Mouse (Mus musculus) lung, adult 18-20 months (tissue): ENCODE measurements around the gene Ttf1.
A peak's percentile ranks its signal among the peaks of the same experiment; 100 is the strongest.
"Not testable (repeated sequence)": the region's sequence is repeated elsewhere in the genome, so short reads cannot be mapped to it uniquely, and the experiment has no call there.

Experiments
- DNase-seq, 2 experiments: peaks; one replicate each; pipeline ENCODE4 v3.0.0; 2022; ENCODE audit warnings: mixed read lengths in 2 of 2

Gene Ttf1

DNA sequence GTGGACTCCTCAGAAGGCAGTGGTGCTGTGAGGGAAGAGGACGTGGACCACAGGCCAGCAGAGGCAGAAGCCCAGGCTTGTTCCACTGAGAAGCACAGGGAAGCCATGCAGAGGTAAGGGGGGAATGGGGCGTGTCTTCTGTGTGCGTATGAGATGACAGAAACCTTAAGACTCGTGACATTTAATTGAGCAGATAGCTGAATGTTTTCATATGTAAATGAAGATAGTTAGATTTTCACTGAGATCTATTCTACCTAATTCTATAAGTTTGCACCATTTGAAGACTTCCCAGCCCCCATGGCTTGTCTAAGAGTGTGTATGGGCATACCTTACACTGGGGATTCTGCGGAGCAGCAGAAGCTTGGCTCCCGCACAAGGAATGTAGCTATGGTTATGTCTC, 5.7 kb downstream of the Ttf1 start:
- no peak for DNase-seq

DNA sequence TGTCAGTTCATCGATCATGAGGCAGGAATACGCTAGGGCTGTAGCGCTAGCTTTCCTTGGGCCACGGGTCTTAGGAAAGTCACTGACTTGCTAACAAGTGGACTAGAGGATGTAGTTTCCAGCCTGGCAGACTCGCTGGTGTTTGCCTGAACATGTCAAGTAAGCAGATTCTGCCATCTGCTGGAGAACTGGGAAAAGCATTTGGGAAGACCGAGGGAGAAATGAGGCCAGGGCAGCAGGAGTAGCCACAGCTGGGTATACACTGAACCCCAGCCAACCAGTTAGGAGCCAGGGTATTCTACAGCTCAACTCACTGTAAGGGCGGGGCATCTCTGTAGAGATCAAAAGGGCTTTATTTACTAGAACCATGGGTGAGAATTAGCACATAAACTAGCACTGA, 6.3 kb downstream of the Ttf1 start:
- DNase-seq: no peak

DNA sequence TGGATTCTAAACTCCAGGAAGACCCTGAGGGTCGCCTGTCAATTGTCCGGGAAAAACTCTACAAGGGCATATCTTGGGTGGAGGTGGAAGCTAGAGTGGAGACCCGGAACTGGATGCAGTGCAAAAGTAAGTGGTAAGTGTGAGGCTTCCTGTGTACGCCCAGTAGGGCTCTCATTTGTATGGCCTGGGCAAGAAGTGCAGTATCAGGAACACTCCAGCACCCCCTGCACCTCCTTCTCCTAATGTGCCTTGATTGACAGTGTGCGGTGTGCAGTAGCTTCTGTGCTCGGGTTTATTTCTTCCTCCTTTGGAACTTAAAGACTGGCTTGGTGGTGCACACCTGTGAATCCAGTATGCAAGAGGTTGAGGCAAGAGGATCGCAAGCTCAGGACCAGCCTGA, 14.6 kb downstream of the Ttf1 start:
- DNase-seq: no peak

DNA sequence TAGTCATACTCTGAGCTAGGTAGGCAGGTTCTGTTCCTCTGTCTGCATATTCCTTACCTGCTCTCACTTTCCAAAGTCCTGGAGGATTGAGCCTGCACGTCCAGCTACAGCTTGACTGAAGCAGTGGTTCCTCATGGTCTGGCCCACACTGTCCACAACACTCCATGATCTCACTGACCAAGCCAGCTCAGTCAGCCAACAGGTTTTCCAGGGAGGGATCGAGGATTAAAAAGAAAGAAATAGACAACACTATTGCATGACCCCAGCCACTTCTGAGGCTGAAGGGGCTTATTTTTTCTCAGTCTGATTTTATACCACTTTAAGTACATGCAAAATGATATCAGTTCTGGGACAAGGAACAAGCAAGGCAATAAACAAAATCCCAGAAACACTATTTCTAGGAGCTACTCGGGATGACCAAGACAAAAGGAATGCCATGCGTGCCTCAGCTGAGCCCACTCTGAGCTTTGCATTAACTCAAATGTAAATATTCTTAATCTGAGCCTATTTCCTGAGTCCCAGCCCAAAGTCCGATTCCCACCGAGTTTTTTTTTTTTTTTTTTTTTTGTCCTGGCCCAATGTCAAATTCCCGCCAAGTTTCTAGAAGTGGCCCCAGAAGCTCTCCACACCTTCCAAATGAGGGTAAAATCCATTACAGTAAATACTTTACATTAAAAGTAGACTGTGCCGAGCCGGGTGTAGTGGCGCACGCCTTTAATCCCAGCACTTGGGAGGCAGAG, 15.4 kb downstream of the Ttf1 start:
- DNase-seq: no peak

DNA sequence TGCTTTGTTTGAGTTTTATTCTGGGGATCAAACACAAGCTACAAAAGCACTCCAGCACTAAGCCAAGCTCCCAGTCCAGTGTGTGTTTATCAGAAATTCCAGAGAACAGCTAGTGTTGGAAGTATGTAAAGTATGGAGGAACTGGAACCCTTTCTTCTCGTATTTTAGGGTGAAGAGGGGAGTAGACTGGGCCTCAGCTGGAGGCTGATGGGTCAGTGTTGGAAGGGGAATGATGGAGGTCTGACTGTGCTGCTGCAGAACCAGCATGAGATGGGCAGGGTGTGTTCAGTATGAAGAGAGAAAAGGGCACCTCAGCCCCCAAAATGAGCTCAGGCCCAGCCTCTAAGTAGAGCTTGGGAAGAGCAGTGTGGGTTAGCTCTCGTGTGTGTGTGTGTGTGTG, 16.2 kb downstream of the Ttf1 start:
- DNase-seq: no peak

DNA sequence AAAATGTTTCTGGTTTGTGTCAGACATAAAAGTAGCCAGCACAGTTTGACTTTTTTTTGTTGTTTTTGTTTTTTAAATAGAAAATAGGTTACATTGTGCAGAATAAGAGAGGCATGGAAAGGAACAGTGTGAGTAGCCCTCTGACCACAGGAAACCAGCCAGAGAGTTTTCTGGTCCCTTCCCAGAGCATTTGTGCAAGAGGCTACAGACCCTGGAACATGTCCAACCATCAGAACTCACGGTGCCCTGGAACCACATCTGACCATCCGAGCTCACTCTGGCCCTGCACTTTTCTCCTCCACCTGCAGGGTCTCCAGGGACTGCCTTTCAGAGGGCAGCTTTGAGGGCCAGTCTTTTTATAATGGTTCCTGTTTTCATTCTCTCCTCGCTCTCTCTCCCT, 21.9 kb downstream of the Ttf1 start:
- peak; percentile 7 to 19 for DNase-seq

DNA sequence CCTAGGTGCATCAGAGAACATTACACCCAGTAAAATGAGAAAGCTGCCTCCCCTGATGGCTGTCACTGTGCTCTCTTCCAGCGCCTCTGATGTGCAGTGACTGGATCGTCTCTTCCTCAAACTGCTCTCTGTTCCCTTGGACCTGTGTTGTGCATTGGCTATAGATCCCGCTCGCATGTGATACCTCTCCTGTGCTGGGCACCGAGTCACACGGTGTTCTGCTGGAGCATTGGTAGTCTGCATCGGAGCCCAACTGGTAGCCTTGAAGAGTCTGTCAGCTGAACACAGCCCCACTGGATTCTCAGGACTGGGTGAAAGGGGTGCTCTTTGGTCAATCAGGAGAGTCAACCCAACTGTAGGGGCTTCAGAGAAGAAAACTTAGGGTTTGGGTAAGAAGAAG, 26.0 kb downstream of the Ttf1 start:
- no peak for DNase-seq

DNA sequence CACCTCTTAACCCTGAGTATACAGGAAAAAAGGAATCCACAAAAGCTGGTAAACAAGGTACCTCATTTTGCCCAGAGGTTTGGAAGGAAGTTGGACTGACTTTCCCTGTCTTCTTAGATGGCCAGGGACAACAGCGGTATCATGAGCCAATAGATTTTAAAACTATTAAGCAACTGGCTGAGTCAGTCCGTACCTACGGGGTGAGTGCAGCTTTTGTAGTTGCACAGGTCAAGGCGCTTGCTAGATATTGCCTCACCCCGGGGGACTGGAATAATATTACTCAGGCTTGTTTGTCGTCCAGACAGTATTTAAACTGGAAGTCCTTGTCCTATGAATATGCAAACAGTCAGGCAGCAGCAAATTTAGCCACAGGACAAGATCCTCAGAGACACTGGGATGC, 29.2 kb downstream of the Ttf1 start:
- not testable (repeated sequence) for DNase-seq

DNA sequence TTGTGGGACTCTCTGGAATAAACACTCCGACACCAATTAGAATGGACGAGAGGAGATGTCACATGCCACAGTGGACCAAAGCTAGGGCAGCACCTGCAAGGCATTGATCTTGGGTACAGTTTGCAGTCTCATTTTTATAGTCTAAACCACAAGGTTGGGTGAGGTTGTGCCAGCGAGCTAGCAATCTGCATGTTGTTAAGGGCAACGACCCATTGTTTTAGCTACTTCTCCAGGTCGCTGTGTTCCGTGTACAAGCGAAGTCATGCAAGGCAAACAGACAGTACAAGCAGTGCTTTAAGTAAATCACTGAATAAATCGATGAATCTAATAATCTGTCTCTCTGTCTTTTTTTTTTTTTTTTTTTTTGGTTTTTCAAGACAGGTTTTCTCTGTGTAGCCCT, 35.6 kb downstream of the Ttf1 start:
- peak in 1 of 2 experiments; percentile 13 for DNase-seq

DNA sequence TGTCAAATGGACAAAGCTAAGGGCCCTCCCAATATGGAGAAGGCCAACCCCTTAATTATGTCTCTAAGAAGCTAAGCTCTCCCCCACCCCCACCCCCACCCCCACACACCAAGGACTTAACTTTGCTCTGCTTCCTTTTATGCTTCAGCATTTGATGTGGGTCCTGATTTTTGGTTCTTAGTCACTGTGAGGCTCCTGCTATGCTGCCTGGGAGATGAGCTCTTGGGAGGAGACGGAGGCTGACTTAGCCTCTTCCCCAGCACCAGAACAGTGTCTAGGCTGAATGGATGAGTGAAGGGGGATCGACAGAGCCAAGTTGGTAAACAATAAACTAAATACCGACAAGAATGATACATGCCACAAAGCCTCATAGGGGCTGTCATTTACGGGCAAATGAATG, 36.7 kb downstream of the Ttf1 start:
- DNase-seq: no peak

DNA sequence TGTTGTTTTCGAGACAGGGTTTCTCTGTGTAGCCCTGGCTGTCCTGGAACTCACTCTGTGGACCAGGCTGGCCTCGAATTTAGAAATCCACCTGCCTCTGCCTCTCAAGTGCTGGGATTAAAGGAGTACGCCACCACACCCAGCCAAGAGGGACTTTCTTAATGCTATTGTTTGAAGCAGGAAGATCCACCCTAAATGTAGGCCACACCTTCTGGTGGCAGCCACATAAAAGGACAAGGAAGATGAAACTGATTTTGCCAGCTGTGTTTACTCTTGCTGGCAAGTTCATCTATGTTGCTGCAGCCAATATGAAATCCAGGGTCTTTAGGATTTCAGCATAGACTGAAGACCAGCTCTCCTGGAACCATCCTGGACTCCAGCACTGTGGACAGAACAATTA, 37.4 kb downstream of the Ttf1 start:
- no peak for DNase-seq

DNA sequence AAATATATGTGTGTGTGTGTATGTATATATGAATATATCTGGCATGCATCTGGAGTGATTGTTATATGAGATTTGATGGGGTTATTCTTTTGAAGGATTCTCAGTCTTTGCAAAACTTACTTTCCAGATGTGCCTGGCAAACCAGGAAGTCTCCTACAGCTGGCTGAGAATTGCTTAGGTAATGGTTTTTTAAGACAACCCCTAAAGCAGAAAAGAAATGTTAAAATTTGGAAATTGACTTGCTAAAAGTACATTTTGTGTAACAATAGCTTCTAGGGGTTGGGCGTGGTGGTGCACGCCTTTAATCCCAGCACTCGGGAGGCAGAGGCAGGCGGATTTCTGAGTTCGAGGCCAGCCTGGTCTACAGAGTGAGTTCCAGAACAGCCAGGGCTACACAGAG, 37.9 kb downstream of the Ttf1 start:
- DNase-seq: not testable (repeated sequence)

DNA sequence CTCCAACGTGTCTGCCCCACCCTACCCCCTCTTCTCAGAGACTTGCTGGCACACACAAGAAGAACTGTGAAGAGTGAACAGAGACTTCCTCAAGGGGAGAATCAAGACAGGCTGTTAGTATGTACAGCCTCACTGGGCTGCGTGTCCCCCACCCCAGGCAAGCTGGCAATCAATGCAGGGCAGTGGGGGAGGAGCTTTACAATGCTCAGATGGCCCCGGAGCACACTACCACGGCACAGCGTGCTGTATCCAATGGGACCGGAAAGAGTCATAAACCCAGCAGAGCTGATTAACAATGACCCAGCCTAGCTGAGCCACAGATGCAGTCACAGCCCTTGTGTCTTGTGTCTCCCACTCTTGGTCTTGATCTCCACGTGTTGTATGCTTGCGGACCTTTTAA, 38.7 kb downstream of the Ttf1 start:
- no peak for DNase-seq

DNA sequence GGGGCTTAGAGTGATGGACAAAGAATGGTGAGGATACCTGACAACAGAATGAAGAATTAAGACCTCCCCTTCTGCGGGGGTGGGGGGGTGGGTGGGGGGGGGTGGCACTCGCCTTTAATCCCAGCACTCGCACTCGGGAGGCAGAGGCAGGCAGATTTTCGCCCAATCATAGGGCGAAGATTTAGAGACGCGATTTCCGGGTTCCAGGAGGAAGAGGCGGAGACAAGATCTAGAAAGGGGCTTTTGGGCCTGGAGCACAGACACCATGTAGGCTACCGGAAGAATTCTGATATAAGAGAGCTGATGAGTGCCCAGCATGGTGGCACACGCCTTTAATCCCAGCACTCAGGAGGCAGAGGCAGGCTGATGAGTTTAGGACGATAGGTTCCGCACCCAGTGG, 39.6 kb downstream of the Ttf1 start:
- no peak for DNase-seq

DNA sequence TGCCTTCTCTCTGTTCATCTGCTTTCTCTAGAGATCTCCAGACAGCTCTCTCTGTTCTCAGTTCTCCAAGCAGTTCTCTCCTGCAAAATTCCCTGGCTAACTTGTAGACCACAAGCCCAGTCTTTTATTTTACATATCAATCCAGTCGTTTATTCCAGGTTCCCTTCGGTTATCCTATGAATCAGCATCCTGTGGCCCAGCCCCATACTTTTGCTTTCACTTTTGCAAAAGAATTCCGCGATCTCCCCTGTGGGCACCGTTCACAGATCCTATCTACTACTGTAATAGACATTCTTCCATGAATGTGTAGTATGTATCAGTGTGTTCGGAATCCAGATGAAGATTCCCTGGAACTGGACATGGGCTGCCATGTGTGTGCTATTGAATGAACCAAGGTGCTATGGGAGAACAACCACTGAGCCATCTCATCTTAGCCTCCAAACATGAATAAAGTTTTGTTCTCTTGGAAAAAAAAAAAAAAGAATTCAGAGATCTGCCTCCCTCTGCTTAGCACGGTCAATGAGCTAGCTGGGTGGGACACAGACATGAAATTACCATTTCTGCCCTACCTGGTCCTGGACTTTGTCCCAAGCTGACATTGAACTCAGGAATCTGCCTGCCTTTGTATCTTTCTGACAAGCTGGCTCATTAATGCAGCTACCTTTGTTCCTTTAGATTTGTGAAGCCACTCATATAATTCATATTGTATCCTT, 40.9 kb downstream of the Ttf1 start:
- DNase-seq: peak; percentile 9 to 15

DNA sequence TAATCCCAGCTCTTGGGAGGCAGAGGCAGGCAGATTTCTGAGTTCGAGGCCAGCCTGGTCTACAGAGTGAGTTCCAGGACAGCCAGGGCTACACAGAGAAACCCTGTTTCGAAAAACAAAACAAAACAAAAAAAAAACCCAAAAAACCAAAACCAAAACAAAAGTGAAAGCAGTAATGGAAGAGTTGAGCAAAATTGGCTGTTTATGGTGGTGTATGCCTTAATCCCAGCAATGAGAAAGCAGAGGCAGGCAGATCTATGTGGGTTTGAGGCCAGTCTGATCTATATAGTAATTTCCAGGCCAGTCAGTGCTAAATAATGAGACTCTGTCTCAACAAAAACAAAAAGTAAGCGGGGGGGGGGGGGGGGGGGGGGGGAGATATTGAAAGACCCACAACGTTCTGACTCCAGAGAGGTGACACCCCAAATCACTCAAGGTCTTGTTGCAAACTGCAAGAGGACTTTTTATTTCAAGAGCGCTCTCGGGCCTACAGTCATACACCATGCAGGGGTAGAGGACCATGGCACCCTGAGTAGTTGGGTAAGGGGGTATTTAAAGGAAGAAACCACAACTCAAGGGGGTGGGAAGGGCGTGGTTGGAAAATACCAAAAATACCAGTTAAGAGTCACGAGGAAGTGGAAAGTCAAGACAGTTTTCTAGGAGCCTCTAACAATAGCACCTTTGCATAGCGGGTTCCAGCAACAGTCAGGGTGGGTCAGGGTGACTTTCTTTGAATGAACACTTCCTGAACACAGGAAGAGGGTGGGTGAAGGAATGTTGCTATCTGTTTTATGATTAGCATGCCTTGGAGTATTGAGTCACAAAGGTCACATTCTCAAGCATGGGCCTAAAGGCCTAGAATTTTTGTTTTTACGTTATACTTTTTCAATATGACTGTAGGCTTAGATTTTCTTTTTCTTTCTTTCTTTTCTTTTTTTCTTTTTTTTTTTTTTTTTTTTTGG, 42.6 kb downstream of the Ttf1 start:
- DNase-seq: not testable (repeated sequence)

DNA sequence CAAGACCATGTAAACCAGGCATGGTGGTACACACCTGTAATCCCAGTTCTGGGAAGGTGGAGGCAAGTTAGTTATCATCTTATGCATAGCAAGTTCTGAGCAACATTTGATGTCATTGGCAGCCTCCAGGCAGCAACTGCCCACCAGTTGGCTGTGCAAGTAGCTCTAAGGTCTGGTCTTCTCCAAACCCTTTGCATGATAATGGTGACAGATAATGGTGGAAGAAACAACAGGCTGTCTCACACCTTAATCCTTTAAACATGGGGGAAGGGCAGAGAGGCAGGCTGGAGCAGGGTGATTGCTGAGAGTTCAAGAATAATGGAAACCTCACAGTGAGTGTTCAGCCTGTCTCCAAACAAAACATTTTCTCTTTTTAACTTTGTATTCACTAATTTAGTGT, 60.9 kb downstream of the Ttf1 start:
- DNase-seq: no peak

DNA sequence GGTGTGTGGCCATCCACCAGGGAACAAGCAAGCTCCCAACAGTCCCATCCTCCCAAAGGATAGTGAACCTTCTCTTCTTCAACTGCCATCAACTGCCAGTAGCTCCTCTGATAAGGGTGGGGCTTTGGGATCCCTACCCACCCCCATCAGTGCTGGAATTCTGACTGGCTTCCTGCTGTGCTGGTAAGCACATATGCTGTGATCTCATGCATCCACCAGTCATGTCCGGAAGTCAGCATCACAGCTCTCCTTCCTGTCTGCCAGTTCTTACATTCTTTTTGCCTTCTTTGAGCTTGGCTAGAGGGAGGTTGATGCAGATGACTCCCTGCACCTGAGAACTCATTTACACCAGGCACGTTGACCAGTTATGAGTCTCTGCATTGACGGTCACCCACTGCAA, 62.4 kb downstream of the Ttf1 start:
- DNase-seq: no peak

DNA sequence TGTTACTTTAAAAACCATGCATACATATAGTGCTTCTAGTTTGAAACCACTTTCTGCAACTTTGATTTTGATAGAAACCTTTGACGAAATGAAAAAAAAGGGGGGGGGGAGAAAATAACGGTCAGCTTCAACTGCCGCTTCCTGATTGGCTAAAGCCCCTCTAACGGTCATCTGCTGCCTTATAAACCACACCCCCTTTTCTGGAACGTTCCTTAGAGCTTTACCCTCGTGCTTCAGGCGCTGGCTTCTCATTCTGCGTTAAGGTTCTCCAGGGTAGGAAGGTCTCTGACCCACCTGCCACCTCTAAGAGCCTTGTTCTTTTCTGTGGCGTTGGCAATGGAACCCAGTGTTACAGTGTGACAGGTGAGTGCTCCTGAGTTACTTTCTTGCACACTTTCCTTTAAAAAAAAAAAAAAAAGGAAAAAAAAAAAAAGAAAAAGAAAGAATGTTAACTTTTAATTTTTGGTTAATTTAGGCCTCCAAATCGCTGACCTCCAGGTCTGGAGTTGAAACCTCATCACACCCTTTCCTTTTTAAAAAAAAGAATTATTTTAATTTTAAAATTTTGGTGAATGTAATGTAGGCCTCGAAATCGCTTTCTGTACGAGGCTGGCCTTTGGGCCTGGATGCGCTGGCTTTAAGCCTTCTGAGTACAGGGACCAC, 64.0 kb downstream of the Ttf1 start, which contains the start of gene Setx:
Gene Setx, plus strand, starts transcription at position 275 of the 663 bp plus-strand sequence.
- no peak for DNase-seq

DNA sequence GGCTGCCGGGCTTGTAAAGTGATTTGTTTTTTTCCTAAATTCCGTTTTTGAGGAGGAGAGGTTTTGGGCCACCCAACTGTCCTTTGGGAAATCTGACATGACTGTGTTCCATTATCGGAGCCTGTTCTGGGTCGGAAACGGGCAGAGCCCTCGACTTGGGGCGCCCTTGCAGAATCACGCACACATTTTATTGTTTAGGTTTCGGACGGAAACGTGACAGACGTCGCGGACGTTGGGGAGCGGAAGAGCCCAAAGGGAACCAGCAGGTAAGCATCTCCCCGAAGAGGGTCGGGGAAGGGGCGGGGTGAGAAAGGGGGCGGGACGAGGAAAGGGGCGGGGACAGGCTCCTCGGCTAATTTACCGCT, 64.5 kb downstream of the Ttf1 start:
- no peak for DNase-seq

DNA sequence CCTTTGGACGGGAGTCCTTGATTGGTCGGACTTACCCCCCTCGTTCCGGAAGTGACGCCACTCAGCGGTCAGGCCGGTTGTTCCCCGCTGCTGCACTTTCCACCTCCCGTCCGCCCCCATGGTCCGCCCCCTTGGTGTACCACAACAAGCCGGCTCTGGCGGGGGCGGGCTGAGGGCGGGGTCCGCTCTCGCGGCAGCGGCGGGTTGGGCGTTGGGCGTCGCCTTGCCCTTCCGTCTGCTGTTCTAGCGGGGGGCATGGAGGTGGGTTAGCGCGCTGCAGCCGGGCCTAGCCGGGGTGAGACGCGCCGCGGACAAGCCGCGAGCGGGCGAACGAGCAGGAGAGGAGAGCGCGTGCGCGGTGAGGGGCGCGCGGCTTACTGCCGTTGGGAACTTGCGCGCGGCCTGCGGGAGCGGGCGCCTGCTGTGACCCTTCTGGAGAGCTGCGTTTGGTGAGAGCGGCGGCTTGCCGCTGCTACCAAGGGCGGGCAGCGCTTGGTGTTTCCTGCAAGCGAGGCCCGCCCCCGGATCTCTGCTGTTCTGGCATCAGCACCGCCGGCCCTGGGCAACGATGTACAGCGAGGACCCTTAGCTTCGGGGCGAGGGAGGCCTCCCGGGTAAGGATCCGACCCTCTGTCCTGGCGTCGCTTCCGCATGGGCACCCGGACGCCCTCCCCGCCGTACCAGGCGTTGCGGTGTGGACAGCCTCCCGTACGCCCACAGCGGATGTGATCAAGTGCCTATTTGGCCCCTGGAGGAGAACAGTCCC, 65.1 kb downstream of the Ttf1 start:
- peak; percentile 100 for DNase-seq
